Mouse (Mus musculus) lung, postnatal 10 days (tissue): Measurements from ENCODE around the gene Akr1b7.
"Not testable (repeated sequence)": the region's sequence is repeated elsewhere in the genome, so short reads cannot be mapped to it uniquely, and the experiment has no call there.

Experiments used
- DNase-seq: peaks from one replicate; pipeline ENCODE4 v3.0.0; 2021

Gene Akr1b7

DNA sequence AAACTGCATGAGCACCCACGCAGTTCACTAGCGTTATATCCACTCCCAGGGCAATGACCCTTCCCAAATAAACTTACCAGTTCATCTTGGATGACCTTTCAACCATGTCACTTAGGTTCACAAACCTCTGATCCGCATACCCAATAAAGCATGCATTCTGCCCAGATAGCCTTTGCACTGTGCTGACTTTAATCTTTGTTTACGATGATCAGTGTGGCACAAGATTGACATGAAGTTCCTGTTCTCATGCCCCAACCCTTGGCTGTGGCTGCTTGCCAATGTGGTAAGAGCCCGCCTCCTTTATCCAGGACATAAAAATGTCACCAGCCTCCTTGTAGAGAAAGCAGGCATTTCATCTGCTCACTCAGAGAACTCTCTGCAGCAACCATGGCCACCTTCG, at the start of gene Akr1b7:
Gene Akr1b7, plus strand, starts transcription at position 312 of the 400 bp plus-strand sequence.
- DNase-seq: peak; percentile 41

DNA sequence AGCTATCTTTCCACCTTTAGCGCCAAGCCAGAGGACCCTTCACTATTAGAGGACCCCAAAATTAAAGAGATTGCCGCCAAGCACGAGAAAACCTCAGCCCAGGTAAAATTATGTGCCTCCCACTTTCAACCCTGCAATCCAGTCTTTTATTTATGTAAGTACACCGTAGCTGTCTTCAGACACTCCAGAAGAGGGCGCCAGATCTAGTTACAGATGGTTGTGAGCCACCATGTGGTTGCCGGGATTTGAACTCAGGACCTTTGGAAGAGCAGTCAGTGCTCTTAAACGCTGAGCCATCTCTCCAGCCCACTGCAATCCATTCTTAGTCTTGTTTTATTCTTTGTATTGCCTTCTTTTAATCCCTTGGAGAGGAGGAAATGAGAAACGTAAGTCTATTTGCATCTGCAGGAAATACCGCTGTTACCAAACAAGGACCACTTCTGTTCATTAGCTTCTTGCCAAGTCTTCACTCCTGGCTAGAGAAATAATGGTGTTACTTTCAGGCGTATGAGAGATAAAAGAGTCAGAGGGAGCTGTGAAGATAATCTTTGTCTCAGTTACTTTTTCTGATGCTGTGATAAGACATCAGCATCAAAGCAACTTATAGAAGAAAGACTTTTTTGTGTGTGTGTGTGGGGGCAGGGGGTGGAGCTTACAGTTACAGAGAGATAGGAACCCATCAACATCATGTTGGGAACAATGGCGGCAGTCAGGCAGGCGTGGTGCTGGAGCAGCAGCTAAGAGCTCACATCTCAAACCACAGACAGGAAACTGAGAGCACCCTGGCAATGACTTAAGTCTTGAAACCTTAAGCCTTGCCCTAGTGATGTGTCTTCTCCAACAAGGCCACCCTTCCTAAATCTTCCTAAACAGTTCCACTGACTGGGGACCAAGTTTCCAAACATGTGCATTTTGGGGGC, 47.7 kb upstream of the Akr1b7 start:
- DNase-seq: no peak

DNA sequence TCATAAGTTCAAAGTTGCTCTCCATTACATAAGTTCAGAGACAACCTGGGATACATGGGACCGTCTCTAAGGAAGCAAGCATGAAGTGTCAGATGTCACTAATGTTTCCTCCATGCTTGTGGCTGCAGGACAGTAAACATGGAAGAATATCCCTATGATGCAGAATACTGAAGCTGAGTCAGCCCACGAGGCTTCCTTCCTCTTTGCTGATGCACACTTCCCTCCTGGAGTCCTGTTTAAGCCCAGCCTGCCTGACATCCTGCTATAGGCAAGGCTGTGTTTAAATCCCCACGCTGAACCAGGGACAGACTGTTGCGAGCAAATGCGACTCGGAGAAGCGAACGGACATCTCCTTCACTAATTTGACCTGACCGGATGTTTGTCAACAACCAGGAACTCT, 44.1 kb upstream of the Akr1b7 start:
- DNase-seq: no peak

DNA sequence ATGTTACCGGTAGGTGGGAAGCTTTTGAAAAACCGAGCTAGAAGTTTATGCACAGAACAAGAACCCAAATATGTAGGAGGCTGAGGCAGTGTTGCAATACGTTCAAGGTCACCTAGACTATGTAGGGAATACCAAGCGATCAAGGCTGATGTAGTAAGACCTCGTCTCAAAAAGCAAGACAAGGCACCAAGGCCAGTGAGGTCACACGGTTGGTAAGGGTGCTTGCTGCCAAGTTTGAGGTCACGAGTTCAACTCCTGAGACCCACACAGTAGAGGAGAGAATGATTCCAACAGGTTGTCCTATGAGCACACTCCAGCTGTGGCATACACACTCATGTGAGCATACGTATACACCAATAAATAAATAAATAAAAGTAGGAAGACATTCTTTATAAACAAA, 42.1 kb upstream of the Akr1b7 start:
- no peak for DNase-seq

GRCm38 (mm10) chr6:34371700-34372351, 40.3 kb upstream of the Akr1b7 start:
- DNase-seq: peak; percentile 88

DNA sequence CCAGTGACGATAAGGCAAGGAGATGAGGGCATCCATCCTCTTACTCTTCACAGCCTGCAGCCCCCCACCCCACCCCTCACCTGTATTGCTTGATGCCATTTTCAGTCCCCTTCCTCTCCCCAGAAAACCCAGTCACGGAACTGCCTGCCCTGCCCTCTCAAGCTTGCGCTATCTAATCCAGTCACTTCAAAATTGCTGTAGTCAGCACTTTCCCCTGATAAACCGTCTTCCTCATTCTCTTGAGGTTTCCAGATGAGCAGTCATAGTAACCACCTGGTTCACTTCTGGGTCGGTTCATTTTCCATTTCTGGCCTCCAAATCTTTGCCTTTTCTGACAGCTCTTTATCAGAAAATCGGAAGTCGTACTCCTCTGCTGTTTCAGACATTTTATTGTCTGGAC, 38.3 kb upstream of the Akr1b7 start:
- no peak for DNase-seq

DNA sequence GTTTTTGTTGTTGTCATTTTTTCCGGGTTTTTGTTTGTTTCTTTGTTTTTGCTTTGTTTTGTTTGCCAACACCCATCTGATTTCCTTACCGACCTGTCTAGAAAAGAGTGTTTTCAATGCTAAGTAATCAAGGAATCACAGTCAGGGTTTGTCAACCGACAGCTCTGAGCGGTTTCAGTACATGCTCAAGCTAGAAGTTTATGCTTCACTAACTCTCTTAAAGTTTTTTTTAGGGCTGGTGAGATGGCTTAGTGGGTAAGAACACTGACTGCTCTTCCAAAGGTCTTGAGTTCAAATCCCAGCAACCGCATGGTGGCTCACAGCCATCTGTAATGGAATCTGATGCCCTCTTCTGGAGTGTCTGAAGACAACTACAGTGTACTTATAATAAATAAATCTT, 36.2 kb upstream of the Akr1b7 start:
- DNase-seq: not testable (repeated sequence)

DNA sequence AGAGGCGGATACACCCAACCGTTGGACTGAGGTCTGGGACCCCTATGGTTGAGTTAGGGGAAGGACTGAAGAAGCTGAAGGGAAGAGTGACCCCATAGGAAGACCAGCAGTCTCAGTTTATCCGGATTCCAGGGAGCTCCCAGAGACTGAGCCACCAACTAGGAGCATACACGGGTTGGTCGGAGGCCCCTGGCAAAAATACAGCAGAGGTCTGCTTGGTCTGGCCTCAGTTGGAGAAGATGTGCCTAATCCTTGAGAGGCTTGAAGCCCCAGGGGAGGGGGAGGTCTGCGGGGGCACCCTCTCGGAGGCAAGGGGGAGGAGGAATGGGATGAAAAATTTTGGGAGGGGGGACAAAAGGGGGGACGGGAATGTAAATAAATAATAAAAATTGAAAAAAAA, 28.7 kb upstream of the Akr1b7 start:
- DNase-seq: no peak

GRCm38 (mm10) chr6:34384110-34384661, 27.9 kb upstream of the Akr1b7 start, which contains the start of gene Akr1b10:
TSS of gene Akr1b10 (plus strand) at chr6:34384218.
- DNase-seq: peak; percentile 92

- DNase-seq: peak; percentile 77
Observed at GRCm38 (mm10) chr6:34384701-34385370, 27.3 kb upstream of the Akr1b7 start.

DNA sequence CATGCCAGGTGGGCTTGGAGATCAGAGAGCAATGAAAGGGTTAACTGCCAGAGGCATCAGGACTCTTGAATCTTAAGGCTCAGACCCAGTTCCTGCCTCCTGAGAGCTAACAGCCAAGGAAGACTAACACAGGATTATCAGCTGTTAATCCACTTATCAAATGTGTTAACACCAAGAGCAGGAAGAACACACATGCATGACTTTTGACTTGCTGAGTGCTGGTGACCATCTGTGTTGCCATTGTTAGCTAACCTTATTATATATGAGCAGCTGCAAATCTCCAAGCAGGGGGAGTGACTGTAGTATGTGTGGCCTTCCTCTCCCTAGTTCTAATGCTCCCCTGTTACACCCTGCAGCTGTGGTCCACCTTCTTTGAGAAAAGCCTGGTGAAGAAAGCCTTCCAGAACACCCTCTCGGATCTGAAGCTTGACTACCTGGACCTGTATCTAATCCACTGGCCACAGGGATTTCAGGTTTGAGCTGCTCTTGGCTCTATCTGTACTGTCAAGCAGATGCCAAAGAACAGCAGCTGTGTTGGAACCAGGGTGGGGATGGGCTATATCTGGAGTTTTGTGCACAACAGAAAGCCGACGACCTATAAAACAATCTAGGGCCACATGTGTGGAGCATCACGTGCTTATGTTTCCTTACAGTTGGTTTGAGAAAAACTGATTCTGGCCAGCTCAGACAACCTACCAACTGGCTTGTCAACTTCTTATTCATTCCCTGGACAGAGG, 23.5 kb upstream of the Akr1b7 start:
- no peak for DNase-seq

- no peak for DNase-seq
Observed at GRCm38 (mm10) chr6:34395897-34396296, 16.2 kb upstream of the Akr1b7 start.

DNA sequence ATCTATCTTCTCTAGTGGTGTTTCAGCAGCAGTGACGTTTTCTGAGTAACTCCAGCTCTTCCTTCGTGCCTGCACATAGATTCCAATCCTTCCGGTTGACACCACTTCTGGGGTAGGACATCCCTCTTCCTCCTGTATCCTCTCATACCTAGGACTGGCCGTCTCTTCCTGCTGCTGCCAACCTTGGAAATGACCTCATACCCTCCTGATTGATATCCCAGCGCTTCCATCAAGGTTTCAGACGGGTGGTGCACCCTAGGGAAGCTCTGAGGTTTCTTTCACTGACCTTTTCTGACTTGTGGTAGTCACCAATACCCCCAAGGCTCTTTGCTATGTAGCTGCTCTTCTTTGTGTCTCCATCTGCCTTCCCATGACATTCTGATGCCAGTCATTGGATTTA, 13.7 kb upstream of the Akr1b7 start:
- no peak for DNase-seq

DNA sequence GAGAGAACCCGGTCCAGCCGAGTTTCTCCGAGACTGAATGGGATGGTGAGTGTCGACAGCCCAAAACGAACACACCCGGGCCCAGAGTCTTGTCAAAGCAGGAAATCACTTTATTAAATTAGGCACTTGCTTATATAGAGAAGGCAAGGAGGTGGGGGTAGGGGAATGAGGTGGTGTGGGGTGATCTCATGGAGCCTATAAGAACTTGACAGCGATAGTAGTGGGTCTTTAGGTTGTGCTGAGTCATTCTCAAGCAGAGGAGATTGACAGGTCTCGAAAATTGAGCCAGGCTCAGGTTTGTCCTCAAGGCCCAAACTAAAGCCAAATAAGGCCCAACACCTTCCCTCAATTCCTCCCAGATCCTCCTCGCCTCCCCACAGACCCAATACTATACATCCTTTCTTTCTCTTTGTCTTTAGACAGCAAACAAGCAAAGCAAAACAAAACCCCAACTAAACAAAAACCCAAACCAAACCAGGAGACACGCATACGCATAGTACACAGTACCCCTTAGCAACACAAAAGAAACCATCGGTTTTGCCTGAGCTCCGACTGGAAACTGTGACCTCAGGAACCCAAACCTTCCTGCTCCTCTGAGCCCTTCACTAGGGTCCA, 12.4 kb upstream of the Akr1b7 start:
- DNase-seq: no peak

- no peak for DNase-seq
Observed at GRCm38 (mm10) chr6:34400696-34401095, 11.4 kb upstream of the Akr1b7 start.

GRCm38 (mm10) chr6:34406746-34407145, 5.4 kb upstream of the Akr1b7 start:
- DNase-seq: no peak

- no peak for DNase-seq
Observed at GRCm38 (mm10) chr6:34407403-34407802, 4.7 kb upstream of the Akr1b7 start.

DNA sequence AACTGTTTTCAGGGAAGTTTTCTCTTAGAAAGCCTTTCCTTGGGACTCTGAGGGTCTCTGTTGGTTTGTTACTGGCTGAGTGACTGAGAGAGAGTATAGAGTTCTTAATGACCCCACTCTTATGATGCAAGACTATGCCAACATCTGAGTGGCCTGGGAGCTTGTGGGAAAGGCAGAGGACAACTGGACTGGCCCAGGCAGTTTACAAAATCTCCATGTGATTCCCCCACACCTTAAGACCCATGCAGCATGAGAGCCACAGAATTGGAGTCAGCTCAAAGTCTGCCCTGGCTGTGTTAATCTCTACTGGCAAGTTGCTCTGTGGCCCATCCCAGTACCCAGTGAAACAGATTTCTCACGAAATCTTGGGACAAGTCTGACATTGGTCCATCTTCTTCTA, 554 bp downstream of the Akr1b7 start:
- no peak for DNase-seq

DNA sequence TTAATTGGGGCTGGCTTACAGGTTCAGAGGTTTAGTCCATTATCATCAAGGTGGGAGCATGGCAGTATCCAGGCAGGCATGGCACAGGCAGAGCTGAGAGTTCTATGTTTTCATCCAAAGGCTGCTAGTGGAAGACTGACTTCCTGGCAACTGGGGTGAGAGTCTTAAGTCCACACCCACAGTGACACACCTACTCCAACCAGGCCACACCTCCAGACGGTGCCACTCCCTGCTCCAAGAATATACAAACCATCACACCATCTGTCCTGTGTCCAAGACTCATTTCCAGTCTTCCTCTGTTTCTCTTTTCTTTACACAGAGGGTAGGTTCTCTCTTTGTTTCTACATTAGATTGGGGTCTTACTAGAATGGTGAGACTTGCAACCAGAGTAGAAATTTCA, 1.3 kb downstream of the Akr1b7 start:
- not testable (repeated sequence) for DNase-seq

DNA sequence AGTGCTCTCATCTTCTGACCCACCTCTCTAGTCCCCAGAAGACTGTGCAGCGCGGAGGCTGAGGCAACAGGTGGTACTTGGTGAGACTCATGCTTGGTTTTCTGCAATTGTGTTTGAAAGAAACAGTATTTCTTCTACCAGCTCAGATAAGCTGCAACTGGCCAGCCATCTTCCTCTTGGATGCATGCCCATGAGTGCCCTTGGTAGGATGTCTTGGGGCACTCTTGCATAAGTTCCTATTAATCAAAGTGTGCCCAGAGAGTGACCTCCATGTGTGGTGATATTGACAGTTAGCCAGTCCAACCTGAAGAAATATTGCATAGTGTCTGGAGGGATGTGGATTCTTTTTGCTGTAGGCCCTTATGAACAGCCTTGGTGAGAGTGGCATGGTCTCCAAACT, 4.4 kb downstream of the Akr1b7 start:
- no peak for DNase-seq

GRCm38 (mm10) chr6:34419071-34419470, 6.9 kb downstream of the Akr1b7 start:
- no peak for DNase-seq

DNA sequence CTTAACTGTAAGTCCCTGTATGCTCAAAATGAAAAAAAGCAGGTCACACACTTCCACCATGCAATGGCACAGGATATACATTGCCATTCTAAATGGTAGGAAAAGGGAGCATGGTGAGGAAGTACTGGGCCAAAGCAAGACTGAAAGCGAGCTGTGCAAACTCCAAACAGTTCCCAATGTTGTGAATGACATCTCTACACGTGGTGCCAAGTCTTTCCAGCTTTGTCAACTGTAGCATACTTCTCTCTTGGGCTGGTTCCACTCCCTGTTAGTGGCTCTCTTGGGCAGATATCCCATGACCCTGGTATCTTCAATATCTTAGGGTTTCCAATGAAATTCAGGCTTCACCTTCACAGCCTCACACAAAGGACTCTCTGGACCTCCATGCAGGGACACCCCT, 26.9 kb downstream of the Akr1b7 start:
- no peak for DNase-seq
